Mouse (Mus musculus): ENCODE data around the gene Tmem186.

GRCm38 (mm10) chr16:8636867-8637216, 670 bp downstream of the Tmem186 start:
- TF ChIP-seq CTCF (conservative IDR thresholded peaks at IDR 0.05; ENCODE audit: insufficient read depth, insufficient read length, low read depth, low read length) (no peak), POLR2A (IDR thresholded peaks at IDR 0.05; ENCODE audit: low read depth, low read length) (no peak)
